Mouse (Mus musculus) cerebellum, adult (tissue): ENCODE data around the gene Eme1.
A peak's percentile ranks its signal among the peaks of the same experiment; 100 is the strongest.
"Not testable (repeated sequence)": the region's sequence is repeated elsewhere in the genome, so short reads cannot be mapped to it uniquely, and the experiment has no call there.

Source experiments
- ATAC-seq: cut with Nextera tagmentation; 2 replicates; pipeline ENCODE4 v1.9.2; 2017; ENCODE audit warnings: mild to moderate bottlenecking, moderate library complexity, mixed read lengths; ENCODE audit not compliant: insufficient number of reproducible peaks, low FRiP score, low TSS enrichment

Gene Eme1

DNA sequence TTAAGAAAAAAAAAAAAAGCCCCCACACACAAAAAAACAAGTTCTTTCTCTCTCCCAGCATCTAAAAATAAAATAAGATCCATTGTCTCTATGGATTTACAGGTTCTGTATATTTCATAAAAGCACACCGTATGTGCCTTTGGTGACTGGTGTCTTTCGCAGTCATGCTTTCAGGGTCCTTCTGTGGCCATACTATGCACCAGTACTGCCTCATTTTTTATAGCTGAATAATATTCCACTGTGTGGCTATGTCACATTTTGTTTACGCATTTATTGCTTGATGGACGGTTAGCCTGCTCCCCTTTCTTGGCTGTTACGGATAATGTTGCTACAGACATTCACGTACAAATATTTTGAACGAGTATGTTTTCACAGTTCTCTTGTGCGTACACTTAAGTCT is 791 bp downstream of the Eme1 start:
- no peak for ATAC-seq

DNA sequence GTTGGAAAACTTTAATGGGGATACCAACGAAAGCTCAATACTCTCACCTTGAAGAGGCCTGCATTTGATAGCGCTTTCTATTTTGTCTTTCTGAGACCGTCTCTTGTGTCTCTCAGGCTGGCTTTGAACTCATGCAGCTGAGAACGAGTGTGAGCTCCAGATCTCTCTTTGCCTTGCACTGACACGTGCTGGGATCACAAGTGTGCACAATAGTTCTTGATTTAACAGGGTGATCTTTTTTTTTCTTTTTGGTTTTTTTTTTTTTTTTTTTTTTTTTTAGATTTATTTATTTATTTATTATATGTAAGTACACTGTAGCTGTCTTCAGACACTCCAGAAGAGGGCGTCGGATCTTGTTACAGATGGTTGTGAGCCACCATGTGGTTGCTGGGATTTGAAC is 2.5 kb downstream of the Eme1 start:
- not testable (repeated sequence) for ATAC-seq

DNA sequence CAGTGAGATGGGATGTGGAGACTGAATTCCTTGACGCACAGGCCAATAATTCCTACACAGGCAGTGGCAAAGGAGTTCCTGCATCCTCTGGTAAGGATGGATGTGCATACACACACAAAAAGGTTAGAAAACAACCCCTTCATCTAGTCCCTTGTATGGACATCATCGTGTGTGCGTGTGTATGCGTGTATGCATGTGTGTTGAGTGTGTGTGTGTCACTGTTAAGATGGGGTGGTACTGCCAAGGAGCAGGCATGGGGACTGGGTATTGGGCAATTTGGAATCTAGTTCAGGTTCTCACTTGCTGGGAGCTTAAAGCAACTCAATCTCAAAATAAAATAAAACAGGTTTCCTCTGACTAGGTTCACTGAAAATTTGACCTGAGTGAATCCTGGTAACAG is 7.3 kb downstream of the Eme1 start:
- no peak for ATAC-seq

DNA sequence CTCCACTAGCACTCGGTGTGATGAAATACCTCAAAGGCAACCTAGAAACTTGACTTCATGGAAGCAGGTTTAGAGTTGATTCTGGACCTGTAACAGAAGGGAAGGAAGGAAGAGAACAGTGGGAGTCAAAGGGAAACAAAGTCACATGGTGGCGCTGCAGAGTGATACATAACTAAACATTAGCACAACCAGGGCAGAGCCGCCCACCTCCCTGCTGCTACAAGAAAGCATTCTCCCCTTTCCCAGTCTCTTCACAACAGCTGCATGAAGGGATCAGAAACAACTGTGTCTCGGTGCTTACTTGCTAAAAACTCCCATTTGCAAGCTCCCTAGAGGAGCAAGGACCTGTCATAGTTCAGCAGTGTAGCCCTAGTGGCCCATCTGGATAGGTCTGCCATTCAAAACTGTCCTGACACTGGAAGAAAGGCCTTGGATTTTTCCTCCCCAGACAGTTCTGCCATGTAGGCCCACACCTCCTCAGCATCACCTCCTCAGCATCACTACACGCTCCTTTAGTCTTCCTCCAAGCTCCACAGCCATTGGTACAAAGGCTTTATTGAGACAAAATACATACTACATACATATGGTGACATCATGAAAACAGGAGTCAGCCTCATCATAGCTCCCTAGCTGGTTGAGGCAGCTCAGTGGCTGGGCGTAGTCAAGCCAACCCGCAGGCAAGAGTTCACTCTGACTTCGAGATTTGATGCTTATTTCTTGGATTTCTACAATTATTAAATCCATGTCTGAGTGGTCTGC is 9.1 kb downstream of the Eme1 start:
- no peak for ATAC-seq

DNA sequence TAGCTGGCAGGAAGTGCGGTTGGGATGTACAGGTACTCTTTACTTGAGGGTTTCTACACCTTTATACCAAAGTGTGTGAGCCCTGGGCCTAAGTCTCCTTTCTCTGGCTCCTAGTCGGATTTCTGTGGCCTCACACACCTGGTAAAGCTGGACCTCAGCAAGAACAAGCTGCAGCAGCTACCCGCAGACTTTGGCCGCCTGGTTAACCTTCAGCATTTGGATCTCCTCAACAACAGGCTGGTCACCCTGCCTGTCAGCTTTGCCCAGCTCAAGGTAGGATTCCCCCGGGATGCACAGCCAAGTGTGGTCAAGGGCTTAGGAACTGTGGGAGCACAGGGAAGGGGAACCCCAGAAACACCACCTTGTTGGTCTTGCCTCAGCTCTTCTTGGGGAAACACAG is 19.3 kb downstream of the Eme1 start:
- no peak for ATAC-seq

DNA sequence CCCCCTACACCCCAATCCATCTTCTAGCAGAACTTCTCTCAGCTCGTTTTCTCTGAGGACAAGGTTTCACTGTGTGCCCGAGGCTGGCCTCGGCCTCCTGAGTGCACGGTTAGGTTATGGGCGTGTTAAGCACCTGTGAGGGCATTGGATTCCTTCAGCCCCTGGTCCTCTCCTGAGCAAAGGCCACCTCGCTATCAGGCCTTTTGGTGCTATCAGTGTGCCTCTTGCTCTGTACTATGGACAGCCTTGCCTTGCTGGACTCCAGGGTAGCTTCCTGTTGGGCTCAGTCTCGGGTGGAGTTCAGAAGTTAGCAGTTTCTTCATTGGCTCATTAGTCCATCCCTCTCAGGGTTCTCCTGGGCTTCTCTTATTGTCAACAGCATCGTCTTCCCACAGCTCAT is 20.8 kb downstream of the Eme1 start:
- ATAC-seq = no peak

DNA sequence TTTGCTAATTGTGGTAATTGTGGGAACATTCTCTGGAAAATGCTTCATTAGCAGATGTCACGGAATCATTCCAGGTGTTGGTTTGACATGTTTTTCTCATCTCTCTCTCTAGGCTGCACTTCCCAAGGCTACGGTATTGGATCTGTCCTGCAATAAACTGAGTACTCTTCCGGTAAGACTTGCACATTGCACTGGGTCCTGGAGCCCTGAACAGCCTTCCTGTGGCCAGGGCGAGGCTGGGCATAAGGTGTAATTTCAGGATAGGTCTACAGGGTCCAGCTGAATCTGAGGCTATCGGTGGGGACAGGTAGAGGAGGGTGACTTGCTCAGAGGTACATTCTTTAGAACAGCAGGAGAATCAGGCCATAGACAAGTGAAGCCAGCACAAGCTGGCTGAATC is 21.8 kb downstream of the Eme1 start:
- no peak for ATAC-seq

DNA sequence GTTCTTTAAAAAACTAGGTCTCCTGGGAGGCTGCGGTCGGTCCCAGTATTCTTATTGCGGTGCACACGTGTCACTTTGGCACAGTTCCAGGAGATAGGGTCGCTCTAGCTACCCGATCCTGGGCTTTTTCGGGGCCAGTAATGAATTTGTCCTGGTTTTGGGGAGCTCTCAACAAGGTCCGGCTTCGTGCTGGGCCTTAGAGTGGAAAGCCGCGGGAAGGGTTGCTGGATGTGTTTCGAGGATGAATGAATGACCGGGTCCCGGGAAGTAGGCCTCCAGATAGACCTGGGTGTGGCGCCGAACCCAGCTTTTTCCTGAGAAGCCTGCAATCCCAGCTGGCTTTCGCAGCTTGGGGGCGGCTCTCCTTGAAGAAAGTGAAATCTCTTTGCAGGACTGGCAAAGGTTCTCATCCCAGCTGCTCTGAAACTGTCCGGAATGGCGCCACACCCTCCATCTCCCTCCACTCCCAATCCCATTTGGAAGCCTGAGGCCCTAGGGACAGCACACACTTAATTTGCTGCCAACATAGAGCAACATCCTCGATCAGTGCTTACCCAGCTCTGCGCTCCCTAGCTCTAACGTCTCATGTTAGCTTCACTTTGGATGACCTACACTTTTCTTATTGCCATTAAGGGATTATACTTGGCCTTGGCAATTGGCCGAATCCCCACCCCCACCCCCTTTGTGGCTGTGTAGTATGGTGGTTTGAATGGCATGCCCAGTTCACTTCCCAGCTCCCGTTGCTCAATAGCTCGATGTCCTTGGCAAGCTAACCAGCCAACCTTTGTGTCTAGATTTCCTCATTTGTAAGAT is 23.4 kb downstream of the Eme1 start:
- no peak for ATAC-seq

DNA sequence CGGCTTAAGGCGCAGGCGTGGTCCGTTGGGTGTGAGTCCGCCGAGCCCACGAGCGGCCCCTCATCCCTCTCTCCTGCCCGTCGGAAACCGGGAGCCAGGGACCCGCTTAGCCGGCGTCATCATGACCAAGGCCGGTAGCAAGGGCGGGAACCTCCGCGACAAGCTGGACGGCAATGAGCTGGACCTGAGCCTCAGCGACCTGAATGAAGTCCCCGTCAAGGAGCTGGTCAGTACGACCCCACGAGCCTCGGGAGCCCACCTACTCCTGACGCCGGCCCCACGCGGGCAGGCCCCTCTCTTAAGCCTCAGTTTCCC is 23.9 kb downstream of the Eme1 start:
- ATAC-seq = no peak

DNA sequence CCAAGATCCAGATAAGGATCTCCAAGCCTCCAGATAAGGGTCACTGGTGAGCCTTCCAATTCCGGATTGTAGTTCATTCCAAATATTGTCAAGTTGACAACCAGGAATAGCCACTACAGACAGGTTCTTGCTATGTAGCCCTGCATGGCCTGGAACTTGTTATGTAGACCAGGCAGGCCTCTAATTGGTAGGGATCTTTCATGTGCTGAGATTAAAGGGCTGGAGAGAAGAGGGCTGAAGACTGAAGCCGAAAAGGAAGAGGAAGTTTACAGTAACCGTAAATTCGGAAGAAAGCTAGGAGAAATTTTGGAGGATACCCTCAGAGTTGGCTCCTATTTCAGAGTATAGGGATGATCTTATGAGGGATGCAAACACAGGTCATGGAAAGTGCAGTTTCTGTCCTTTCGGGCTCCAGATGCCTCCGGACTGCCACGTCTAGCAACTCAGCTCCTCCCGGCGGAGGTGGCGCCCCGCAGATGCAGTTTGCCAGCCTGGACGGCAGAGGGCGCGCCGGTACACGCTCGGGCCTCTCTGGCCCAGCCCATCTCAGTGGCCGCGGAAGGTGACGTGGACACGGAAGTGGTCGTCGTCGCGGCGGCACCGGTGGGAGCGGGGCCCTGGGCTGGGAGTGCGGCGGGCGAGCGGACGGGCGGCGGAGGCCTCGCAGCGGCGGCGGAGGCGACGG is 24.4 kb downstream of the Eme1 start, which contains the start of gene Lrrc59:
TSS of gene Lrrc59 (plus strand) at position 569 of the 685 bp plus-strand sequence.
- ATAC-seq = peak; percentile 99

DNA sequence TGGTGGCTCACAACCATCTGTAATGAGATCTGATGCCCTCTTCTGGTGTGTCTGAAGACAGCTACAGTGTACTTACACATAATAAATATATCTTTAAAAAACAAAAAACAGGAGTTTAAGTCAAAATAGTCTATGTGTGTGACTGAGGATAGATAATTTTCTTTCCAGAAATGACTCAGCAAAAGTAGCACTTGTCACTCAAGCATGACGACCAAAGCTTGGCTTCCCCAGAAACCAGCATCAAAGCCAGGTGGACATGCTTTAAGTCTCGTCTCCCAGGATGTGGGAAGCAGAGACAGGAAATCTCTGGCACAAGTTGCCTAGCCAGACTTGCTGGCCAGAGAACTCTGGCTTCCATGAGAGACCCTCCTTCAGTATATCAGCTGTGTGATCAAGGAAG is 31.6 kb downstream of the Eme1 start:
- ATAC-seq = no peak

DNA sequence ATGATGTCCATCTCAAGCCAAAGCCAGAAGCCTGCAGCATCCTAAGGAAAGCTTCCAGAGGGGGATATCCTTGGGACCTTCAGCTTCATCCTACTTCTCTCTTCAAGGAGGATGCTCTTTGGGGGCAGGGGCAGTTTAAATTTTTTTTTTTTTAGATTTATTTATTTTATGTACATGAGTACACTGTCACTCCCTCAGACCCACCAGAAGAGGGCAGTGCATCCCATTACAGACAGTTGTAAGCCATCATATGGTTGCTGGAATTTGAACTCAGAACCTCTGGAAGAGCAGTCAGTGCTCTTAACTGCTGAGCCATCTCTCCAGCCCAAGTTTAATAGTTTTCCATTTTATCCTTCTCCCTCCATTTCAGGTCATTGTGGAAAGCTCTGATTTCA is 32.3 kb downstream of the Eme1 start:
- no peak for ATAC-seq

DNA sequence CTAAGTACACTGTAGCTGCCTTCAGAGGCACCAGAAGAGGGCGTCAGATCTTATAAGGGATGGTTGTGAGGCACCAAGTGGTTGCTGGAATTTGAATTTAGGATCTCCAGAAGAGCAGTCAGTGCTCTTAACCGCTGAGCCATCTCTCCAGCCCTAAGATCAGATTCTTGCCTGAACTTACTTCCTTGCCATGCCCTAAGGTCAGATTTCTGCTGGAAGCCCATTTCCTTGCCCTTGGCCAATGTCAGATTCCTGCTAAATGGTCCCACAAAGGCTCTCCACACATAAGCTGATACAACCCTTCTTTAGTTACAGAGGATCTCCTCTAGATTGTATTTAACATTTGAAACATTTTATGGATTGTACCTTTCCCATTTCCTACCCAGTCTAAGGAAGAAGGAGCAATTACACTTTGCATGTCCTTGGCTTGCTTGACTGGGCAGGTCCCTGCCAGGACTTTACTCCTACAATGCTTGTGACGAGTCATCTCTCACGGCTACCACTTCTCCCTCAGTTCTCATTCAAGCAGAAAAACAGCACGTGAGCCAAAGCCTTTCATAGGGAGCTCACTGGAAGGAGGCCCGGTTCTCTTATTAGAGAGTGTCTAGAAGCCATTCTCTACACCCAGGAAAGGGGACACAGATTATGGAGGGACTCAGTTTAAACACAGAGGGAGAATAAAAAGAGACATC is 32.9 kb downstream of the Eme1 start:
- ATAC-seq = no peak

DNA sequence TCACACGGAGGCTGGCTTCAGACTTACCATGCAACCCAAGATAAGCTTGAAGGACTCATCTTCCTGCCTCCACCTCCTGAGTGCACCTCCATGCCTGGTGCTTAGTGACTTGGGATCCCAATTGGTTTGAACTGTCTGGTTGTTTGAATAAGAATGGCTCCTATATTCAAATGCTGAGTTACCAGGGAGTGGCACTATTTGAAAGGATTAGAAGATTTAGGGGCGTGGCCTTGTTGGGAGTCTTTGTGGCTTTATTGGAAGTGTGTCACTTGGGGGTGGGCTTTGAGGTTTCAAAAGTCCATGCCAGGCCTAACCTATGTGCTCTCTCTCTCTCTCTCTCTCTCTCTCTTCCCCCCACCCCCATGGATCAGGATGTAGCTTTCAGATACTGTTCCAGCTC is 36.1 kb downstream of the Eme1 start:
- no peak for ATAC-seq

DNA sequence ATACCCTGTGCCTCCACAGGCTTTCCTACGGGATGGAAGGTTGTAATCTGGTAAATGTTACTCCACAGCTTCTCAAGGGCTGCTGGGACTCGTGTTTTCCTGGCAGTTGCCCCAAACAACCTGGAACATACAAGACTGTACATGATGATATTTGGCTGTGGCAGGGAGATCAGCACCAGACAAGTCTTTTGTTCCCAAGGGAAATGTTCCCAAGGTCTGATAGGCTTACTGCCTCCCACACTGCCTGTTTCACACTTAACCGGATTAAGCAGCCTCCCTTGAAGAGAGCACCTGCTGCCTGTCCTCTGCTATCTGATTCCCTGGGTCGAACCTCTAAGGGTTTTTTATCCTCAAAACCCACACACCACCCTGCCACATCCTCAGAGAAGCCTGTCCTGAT is 38.3 kb downstream of the Eme1 start:
- ATAC-seq = no peak

DNA sequence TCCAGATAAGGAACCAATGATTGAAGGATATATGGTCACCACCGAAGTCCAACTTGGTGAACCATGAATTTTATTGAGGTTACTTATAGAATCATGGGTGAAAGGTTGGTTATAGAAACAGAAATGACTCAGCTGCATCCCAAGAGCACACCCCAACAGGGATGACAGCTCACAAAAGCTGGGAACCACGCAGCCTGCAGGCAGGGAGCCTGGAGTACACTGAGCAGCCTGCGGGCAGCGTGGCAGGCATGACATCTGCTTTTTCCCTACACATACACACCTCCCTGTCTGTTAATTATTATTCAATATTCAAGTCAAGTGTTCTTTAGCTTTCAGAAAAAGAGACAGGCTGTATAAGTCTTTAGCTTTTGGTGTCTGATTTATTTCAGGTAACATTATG is 39.2 kb downstream of the Eme1 start:
- no peak for ATAC-seq

DNA sequence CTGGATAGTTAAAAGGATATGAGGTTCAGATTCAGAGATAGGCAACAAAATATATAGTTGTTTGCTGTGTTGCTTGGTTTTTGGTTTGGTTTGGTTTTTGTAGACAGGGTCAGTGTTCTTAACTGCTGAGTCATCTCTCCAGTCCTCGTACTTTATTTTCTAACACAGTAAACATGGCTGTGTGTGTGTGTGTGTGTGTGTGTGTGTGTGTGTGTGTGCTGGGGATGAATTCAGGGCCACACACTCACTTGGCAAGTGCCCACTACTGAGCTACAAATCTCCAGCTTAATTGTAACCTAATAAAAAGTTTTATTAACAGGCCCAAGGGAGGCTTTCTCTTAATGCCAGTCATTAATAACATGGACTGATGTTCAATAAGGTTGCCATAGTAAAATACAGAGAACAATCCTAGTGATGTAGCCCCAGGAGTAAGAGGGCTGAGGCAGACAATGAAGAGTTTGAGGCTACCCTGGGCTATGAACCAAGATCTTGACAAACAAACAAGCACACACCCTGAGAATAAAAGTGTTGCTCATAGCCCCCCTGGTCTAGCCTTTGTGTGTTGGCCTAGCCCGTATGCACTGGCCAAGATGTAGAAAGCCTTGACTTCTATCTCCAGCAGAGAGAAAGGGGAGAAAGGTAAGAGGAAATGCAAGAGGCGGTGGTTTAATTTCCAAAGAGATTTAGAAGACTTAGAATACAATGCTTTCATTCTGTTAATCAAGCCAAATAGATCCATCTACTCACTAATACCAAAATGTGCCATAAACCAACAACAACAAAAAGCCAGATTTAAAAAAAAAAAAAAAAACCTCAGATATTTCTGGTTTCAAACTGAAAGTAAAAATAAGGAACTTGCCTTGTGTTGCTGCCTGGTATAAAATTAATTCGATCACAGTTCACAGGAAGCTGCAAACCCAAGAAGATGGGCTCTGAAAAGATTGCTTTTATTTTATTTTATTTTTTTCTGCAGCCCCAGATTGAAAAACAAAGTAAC is 42.7 kb downstream of the Eme1 start:
- no peak for ATAC-seq

DNA sequence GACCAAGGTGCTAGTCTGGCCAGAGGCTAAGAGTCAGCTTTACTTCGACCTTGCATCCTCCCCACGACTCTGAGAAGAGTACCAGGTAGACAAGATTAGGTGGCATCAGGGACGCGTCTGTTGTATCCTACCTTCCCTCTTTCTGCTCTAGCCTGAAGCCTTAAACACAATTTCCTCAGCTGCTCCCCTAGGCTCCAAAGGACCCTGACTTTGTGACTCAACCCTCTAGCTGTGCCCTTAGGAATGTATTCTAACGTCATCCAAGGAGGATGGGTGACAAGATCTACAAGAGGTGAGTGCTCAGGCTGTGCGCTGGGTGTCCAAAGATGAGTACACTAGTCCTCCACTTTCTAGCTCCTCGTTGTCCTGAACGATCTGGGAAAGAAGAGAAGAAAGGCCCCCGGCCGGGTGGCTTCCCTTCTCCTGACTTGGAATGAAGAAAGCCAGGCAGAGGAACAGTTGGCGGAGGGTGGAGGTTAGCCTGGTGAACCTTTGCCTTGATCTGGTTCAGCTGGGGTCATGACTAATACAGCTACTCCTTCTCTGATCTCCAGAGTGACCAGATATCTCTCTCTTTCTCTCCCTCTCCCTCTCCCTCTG is 51.3 kb downstream of the Eme1 start:
- ATAC-seq = no peak
